Mouse (Mus musculus) left cerebral cortex, postnatal 10 days (tissue): Measurements from ENCODE around the gene Enox1. TPM values are rescaled to one million over a fixed set of nuclear protein-coding genes. Genes with fewer than 3 reads are reported as not detected.

Experiments used
- DNase-seq, 2 experiments: peaks; one replicate each; pipeline ENCODE4 v3.0.0; 2021 to 2022; ENCODE audit warnings: low spot score in 2 of 2, mixed read lengths in 1 of 2; ENCODE audit errors: extremely low spot score in 1 of 2
- intact Hi-C: fragments of 180-260 bp; cut with DNase I; formaldehyde crosslinking; loops from one replicate; pipeline ENCODE4 v1.15.1; 2025
- total RNA-seq, 2 experiments: library from RNA; stranded (reverse); gene quantifications; 2 replicates each; pipeline ENCODE4 v1.2.3; 2021

Gene Enox1
- total RNA-seq, 2 experiments from 2014 or later, result 53.0 to 54.1 TPM

GRCm38 (mm10) chr14:77258186-77258585, 101.6 kb downstream of the Enox1 start:
- intact Hi-C loops, result no loop called here

GRCm38 (mm10) chr14:77259686-77260085, 103.1 kb downstream of the Enox1 start:
- no peak for DNase-seq
- intact Hi-C loops, result no loop called here

More at GRCm38 (mm10) chr14:77258186-77258585, 101.6 kb downstream of the Enox1 start:
- no peak for DNase-seq

GRCm38 (mm10) chr14:77260107-77260506, 103.5 kb downstream of the Enox1 start:
- DNase-seq, result no peak
- intact Hi-C loops, result no loop called here

GRCm38 (mm10) chr14:77266805-77267771, 110.5 kb downstream of the Enox1 start:
- no peak for DNase-seq
- intact Hi-C loops, result no loop called here

- intact Hi-C loops, result no loop called here
- no peak for DNase-seq
Observed at GRCm38 (mm10) chr14:77272248-77272930, 115.8 kb downstream of the Enox1 start.

GRCm38 (mm10) chr14:77272931-77273446, 116.4 kb downstream of the Enox1 start:
- DNase-seq, result no peak
- intact Hi-C loops, result no loop called here

GRCm38 (mm10) chr14:77273721-77274120, 117.2 kb downstream of the Enox1 start:
- DNase-seq, result no peak
- intact Hi-C loops, result no loop called here

GRCm38 (mm10) chr14:77275607-77276006, 119.0 kb downstream of the Enox1 start:
- intact Hi-C loops, result no loop called here
- DNase-seq, result no peak

GRCm38 (mm10) chr14:77279143-77279542, 122.6 kb downstream of the Enox1 start:
- DNase-seq, result no peak
- intact Hi-C loops, result no loop called here

GRCm38 (mm10) chr14:77280454-77280853, 123.9 kb downstream of the Enox1 start:
- no peak for DNase-seq
- intact Hi-C loops, result no loop called here

- DNase-seq, result no peak
- intact Hi-C loops, result no loop called here
Observed at GRCm38 (mm10) chr14:77280893-77281292, 124.3 kb downstream of the Enox1 start.

- DNase-seq, result no peak
- intact Hi-C loops, result no loop called here
Observed at GRCm38 (mm10) chr14:77283939-77284338, 127.4 kb downstream of the Enox1 start.

- DNase-seq, result no peak
- intact Hi-C loops, result no loop called here
Observed at GRCm38 (mm10) chr14:77285453-77285852, 128.9 kb downstream of the Enox1 start.

GRCm38 (mm10) chr14:77291756-77292155, 135.2 kb downstream of the Enox1 start:
- intact Hi-C loops, result no loop called here
- DNase-seq, result no peak

GRCm38 (mm10) chr14:77297039-77297438, 140.5 kb downstream of the Enox1 start:
- intact Hi-C loops, result no loop called here
- peak; percentile 16 to 31 for DNase-seq

GRCm38 (mm10) chr14:77298327-77298726, 141.8 kb downstream of the Enox1 start:
- intact Hi-C loops, result no loop called here
- DNase-seq, result no peak

GRCm38 (mm10) chr14:77309571-77309970, 153.0 kb downstream of the Enox1 start:
- peak in 1 of 2 experiments; percentile 48 for DNase-seq

GRCm38 (mm10) chr14:77311456-77311855, 154.9 kb downstream of the Enox1 start:
- intact Hi-C loops, result no loop called here

More at GRCm38 (mm10) chr14:77309571-77309970, 153.0 kb downstream of the Enox1 start:
- intact Hi-C loops, result no loop called here

GRCm38 (mm10) chr14:77319396-77319795, 162.8 kb downstream of the Enox1 start:
- DNase-seq, result no peak
- intact Hi-C loops, result no loop called here

More at GRCm38 (mm10) chr14:77311456-77311855, 154.9 kb downstream of the Enox1 start:
- no peak for DNase-seq
